Mouse (Mus musculus) E14TG2a.4 (cell line): ENCODE data around the gene Gna11.

Source experiments
- CTCF ChIP-seq: conservative IDR thresholded peaks from 2 replicates; pipeline ENCODE4 v1.5.1; 2014; ENCODE audit warnings: low read length
- POU5F1 ChIP-seq: IDR thresholded peaks from 2 replicates; pipeline ENCODE4 v1.6.1; 2014; ENCODE audit warnings: low read length, borderline replicate concordance

DNA sequence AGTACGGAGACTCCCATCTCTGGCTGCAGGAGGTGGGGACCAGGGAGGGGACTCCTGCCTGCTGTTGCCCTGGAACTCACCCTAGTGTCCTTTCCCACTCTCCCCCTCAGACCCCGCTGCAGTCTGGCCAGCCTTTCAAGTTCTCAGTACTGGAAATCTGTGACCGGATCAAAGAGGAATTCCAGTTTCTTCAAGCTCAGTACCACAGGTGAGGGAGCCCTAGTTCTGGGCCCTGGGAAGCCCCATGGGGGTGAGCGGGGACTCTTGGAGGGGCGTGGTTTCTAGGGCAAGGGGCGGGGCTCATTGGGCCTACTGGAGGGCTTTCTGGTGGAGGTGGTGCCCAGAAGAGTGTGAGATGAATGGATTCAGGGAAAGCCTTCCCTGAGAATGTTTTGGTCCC lies 30.7 kb upstream of the Gna11 start:
- TF ChIP-seq CTCF (no peak), POU5F1 (no peak)
